Mouse (Mus musculus): ENCODE measurements around the gene Gprc5b. TPM values are rescaled to one million over a fixed set of nuclear protein-coding genes. Genes with fewer than 3 reads are reported as not detected.

Gene Gprc5b
- polyA plus RNA-seq, 1 experiment: 57.4 TPM

DNA sequence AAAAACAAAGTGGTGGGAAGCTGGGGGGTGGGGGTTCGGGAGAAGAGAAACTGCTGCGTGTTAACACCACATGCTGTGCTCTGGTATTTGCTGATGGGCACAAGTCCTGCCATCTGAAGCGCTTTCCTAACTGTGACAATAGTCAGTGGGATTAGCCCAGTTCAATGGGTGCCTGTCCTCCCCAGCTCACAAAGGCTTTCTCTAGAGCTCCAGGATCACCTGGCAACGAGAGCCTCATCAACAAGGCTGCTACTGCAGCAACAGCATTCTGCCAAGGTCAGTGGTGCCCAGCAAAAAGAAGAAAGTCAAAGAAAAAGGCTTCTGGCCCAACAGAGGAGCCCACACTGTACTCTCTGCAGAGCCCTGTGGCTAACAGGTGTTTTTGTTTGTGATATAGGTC lies 58.2 kb downstream of the Gprc5b start:
- Histone ChIP-seq H3K36me3 (ENCODE audit: control insufficient read depth, insufficient read depth, low read length) (no peaks in the 10 kb centered on the region), H3K27ac (ENCODE audit: control insufficient read depth, insufficient read depth, low read depth, low read length) (peak overlapping the region; percentile 5), H3K27me3 (ENCODE audit: control insufficient read depth, insufficient read depth, low read length) (no peaks in the 10 kb centered on the region), H3K4me3 (ENCODE audit: control insufficient read depth, low read depth, low read length) (no peak overlapping the region), H3K4me1 (ENCODE audit: control insufficient read depth, insufficient read depth, low read length) (no peaks in the 10 kb centered on the region; the same call in 1 of the 2 replicates)
- TF ChIP-seq POLR2A (IDR thresholded peaks at IDR 0.05; ENCODE audit: control insufficient read depth, low read depth, low read length): no peak
- no peak for TF ChIP-seq CTCF (IDR thresholded peaks at IDR 0.05; ENCODE audit: control insufficient read depth, insufficient read depth, insufficient replicate concordance, low read depth, low read length)

DNA sequence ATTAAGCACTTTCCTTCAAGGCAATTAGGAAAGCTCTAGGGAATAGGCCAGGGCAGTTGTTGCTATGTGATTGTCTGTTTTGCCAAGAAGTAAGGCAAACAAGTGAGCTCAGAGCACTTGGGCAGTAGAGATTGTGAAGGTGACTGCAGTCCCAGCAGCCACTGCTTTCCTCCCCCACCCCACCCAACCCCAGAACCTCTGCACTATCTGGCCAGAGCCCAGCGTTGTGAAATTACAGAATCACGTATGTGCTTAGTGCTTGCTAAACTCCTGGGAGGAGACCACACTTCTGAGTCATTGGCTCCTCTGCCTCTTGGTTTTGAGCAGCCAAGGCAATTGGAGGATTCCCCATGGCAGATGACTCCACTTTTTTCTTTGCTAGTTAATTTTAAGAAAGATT lies 59.7 kb downstream of the Gprc5b start:
- H3K4me3 ChIP-seq (ENCODE audit: control insufficient read depth, low read depth, low read length): no peak overlapping the region
- TF ChIP-seq POLR2A (IDR thresholded peaks at IDR 0.05; ENCODE audit: control insufficient read depth, low read depth, low read length) (no peak), CTCF (IDR thresholded peaks at IDR 0.05; ENCODE audit: control insufficient read depth, insufficient read depth, insufficient replicate concordance, low read depth, low read length) (no peak)
- no peak overlapping the region for H3K27ac ChIP-seq (ENCODE audit: control insufficient read depth, insufficient read depth, low read depth, low read length)
- H3K36me3 ChIP-seq (ENCODE audit: control insufficient read depth, insufficient read depth, low read length): no peaks in the 10 kb centered on the region
- H3K27me3 ChIP-seq (ENCODE audit: control insufficient read depth, insufficient read depth, low read length): no peaks in the 10 kb centered on the region
- no peaks in the 10 kb centered on the region; the same call in 1 of the 2 replicates for H3K4me1 ChIP-seq (ENCODE audit: control insufficient read depth, insufficient read depth, low read length)

DNA sequence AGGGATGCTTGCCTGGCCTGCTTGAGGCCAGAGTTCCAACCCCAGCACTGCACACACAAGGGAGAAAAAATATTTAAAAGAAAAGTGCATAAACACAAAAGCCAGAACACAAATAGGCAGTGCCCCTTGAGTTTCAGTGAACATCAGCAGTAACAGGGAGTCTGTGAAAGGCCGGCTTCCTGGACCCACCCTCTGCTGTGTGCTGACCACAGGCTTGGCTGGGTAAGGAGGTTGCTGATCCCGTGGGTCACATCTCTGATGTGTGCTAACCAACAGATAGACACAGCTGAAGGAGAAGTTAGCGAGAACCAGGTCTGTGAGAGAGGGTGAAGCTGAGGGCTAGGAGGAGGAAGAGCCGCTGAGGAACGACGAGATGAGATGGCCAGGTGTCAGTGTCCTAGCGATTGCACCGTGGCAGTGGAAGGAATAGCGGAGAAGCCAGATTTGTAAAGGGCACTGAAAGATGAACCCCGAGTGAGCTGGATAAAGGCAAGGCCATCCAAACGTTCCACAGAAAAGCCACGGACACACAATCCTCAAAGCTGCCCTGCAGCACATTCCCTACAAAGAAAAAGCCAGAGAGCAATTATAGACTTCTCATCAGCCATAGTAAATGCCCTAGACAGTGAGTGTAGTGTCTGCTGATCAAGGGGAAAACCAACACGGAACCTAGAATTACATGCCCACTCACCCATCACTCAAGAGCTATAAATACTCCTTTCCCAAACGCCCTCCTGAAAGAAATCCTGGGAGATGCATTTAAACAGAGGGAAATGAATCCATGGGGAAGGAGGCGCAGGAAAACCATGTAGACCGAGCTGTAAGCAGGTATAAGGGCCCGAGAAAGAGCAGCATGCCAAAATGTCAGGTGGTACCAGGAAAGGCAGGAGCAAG lies 63.3 kb downstream of the Gprc5b start:
- Histone ChIP-seq H3K4me3 (ENCODE audit: control insufficient read depth, low read depth, low read length) (no peak overlapping the region), H3K27ac (ENCODE audit: control insufficient read depth, insufficient read depth, low read depth, low read length) (no peak overlapping the region), H3K36me3 (ENCODE audit: control insufficient read depth, insufficient read depth, low read length) (no peaks in the 10 kb centered on the region; the same call in 1 of the 2 replicates), H3K27me3 (ENCODE audit: control insufficient read depth, insufficient read depth, low read length) (no peaks in the 10 kb centered on the region), H3K4me1 (ENCODE audit: control insufficient read depth, insufficient read depth, low read length) (peaks cover 7% of the 10 kb centered on the region)
- TF ChIP-seq POLR2A (IDR thresholded peaks at IDR 0.05; ENCODE audit: control insufficient read depth, low read depth, low read length) (no peak), CTCF (IDR thresholded peaks at IDR 0.05; ENCODE audit: control insufficient read depth, insufficient read depth, insufficient replicate concordance, low read depth, low read length) (no peak)

DNA sequence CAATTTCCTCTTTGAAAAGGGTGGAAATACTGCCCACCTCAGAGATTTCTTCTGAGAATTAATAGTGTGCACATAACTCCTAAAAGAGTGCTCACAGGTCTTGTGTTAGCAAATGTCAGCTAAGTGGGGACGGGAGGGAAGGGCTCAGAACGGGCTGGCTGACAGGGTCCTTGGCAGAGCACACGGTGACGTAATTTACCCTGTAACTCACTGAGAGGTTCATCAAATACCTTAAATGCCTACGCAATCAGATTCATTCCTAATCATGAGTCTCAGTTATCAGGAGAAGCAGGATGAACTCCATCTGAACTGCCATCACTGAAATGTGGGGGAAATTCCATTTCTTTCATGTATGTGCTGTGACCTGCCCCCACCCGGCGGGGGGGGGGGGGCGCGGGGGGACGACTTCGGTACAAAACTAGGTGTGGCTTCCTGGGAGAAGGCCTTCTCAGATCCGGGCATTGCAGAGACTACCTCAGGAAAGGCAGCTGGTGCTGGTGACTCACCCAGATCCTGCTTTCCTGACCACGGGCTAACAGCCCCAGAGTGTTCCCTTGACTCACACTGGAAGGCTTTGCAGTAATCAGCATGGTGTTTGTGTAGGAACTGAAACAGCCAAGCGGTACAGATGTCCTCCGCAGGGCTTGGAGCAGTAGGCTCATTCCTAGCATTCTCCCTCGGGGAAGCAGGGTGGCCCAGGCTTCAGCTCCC lies 65.3 kb downstream of the Gprc5b start:
- Histone ChIP-seq H3K36me3 (ENCODE audit: control insufficient read depth, insufficient read depth, low read length) (no peaks in the 10 kb centered on the region; the same call in 1 of the 2 replicates), H3K4me3 (ENCODE audit: control insufficient read depth, low read depth, low read length) (no peak overlapping the region), H3K27ac (ENCODE audit: control insufficient read depth, insufficient read depth, low read depth, low read length) (peak overlapping the region; percentile 49), H3K27me3 (ENCODE audit: control insufficient read depth, insufficient read depth, low read length) (no peaks in the 10 kb centered on the region), H3K4me1 (ENCODE audit: control insufficient read depth, insufficient read depth, low read length) (peaks cover 7% of the 10 kb centered on the region)
- TF ChIP-seq CTCF (IDR thresholded peaks at IDR 0.05; ENCODE audit: control insufficient read depth, insufficient read depth, insufficient replicate concordance, low read depth, low read length) (no peak), POLR2A (IDR thresholded peaks at IDR 0.05; ENCODE audit: control insufficient read depth, low read depth, low read length) (no peak)

DNA sequence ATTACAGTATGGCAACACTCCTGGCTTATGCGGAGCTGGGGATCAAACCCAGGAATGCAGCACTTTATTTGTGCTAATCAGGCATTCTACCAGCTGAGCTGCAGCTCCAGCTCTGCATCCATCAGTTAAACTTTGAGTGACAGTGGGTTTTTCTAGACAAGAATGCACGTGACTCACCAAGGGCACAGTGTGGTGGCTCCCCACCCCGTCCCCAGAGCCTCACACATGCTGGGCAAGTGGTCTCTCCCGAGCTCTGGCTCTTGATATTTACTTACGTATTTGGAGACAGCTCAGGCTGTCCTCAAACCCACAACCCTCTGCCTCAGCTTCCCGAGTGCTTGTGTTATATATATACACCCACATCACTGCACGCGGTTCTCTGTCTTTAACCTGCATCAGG lies 66.1 kb downstream of the Gprc5b start:
- no peak overlapping the region for H3K27ac ChIP-seq (ENCODE audit: control insufficient read depth, insufficient read depth, low read depth, low read length)

DNA sequence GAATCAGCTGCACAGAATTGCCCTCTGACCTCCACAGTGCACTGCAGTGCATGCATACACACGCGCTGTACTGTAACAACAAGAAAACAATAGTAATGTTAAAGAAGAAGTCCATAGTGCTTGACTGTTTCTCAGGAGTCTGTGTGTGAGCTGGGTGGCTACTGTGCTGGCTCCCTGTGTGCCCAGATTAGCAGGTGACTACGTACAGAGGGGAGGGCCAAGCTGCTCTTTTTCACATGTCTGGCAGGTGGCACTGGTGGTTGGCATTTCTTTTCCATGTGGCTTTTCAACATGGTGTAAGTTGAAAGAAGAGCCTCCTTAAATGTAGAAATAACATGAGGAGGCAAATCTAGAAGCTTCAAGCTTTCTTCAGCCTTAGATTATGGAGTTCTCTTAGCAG lies 66.7 kb downstream of the Gprc5b start:
- Histone ChIP-seq H3K36me3 (ENCODE audit: control insufficient read depth, insufficient read depth, low read length) (no peaks in the 10 kb centered on the region; the same call in 1 of the 2 replicates), H3K27me3 (ENCODE audit: control insufficient read depth, insufficient read depth, low read length) (no peaks in the 10 kb centered on the region), H3K4me1 (ENCODE audit: control insufficient read depth, insufficient read depth, low read length) (peaks cover 7% of the 10 kb centered on the region), H3K27ac (ENCODE audit: control insufficient read depth, insufficient read depth, low read depth, low read length) (no peak overlapping the region), H3K4me3 (ENCODE audit: control insufficient read depth, low read depth, low read length) (no peak overlapping the region)
- no peak for TF ChIP-seq POLR2A (IDR thresholded peaks at IDR 0.05; ENCODE audit: control insufficient read depth, low read depth, low read length)
- no peak for TF ChIP-seq CTCF (IDR thresholded peaks at IDR 0.05; ENCODE audit: control insufficient read depth, insufficient read depth, insufficient replicate concordance, low read depth, low read length)

More for the DNA sequence above, 66.1 kb downstream of the Gprc5b start:
- Histone ChIP-seq H3K36me3 (ENCODE audit: control insufficient read depth, insufficient read depth, low read length) (no peaks in the 10 kb centered on the region; the same call in 1 of the 2 replicates), H3K27me3 (ENCODE audit: control insufficient read depth, insufficient read depth, low read length) (no peaks in the 10 kb centered on the region), H3K4me1 (ENCODE audit: control insufficient read depth, insufficient read depth, low read length) (peaks cover 7% of the 10 kb centered on the region), H3K4me3 (ENCODE audit: control insufficient read depth, low read depth, low read length) (no peak overlapping the region)
- no peak for TF ChIP-seq CTCF (IDR thresholded peaks at IDR 0.05; ENCODE audit: control insufficient read depth, insufficient read depth, insufficient replicate concordance, low read depth, low read length)

DNA sequence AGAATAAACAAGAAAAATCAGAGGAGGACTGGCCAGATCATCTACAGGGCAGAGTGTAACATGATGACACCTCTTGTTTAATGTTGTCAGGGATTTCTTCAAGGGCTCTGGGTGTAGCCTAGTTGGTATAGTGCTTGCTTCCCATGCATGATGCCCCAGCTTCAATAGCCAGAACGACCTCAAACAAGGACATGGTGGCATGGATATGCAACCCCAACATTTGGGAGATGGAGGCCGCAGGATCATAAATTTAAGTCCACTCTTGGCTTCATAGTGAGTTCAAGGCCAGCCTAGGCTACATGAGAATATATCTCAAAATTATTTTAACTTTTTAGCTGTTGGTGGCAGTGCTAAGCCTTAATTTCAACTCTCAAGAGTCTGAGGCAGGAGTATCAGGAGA lies 67.7 kb downstream of the Gprc5b start:
- peaks cover 7% of the 10 kb centered on the region for H3K4me1 ChIP-seq (ENCODE audit: control insufficient read depth, insufficient read depth, low read length)
- no peaks in the 10 kb centered on the region; the same call in 1 of the 2 replicates for H3K36me3 ChIP-seq (ENCODE audit: control insufficient read depth, insufficient read depth, low read length)
- H3K27me3 ChIP-seq (ENCODE audit: control insufficient read depth, insufficient read depth, low read length): no peaks in the 10 kb centered on the region
- no peak overlapping the region for H3K27ac ChIP-seq (ENCODE audit: control insufficient read depth, insufficient read depth, low read depth, low read length)
- H3K4me3 ChIP-seq (ENCODE audit: control insufficient read depth, low read depth, low read length): no peak overlapping the region
- TF ChIP-seq CTCF (IDR thresholded peaks at IDR 0.05; ENCODE audit: control insufficient read depth, insufficient read depth, insufficient replicate concordance, low read depth, low read length) (no peak), POLR2A (IDR thresholded peaks at IDR 0.05; ENCODE audit: control insufficient read depth, low read depth, low read length) (no peak)
